Mouse (Mus musculus) ES-E14 (cell line): Measurements from ENCODE around the gene Cd300a. TPM values are rescaled to one million over a fixed set of nuclear protein-coding genes. Genes with fewer than 3 reads are reported as not detected.
A peak's percentile ranks its signal among the peaks of the same experiment; 100 is the strongest.
"Not testable (repeated sequence)": the region's sequence is repeated elsewhere in the genome, so short reads cannot be mapped to it uniquely, and the experiment has no call there.

ENCODE experiments used
- DNase-seq: peaks from one replicate; pipeline ENCODE4 v3.0.0-alpha.2; 2013; ENCODE audit warnings: low read depth, low spot score
- H3K27ac ChIP-seq: 2 replicates; pipeline ENCODE4 v1.5.1; 2012; ENCODE audit warnings: low read depth, mild to moderate bottlenecking, low read length, moderate library complexity, mixed read lengths; ENCODE audit not compliant: poor library complexity, insufficient read depth, severe bottlenecking
- H3K36me3 ChIP-seq: 2 replicates; pipeline ENCODE4 v1.6.1; 2012; ENCODE audit warnings: mild to moderate bottlenecking, low read length, moderate library complexity, mixed read lengths; ENCODE audit not compliant: control insufficient read depth, poor library complexity, insufficient read depth, severe bottlenecking
- H3K4me1 ChIP-seq, 2 experiments: fragments of 150-350 bp in 1 of 2; sonication (generic) in 1 of 2; 2 replicates each; pipeline ENCODE4 v1.6.1; 2012; ENCODE audit warnings: low read length in 2 of 2, mild to moderate bottlenecking in 1 of 2, mixed read lengths in 1 of 2; ENCODE audit not compliant: control insufficient read depth in 2 of 2, insufficient read depth in 2 of 2, poor library complexity in 1 of 2
- H3K4me3 ChIP-seq, 2 experiments: fragments of 150-350 bp in 1 of 2; sonication (generic) in 1 of 2; 2 replicates each; pipeline ENCODE4 v1.5.1; 2012; ENCODE audit warnings: low read length in 2 of 2, low read depth in 1 of 2, mild to moderate bottlenecking in 1 of 2, mixed read lengths in 1 of 2; ENCODE audit not compliant: insufficient read depth in 1 of 2, poor library complexity in 1 of 2, severe bottlenecking in 1 of 2
- H3K9ac ChIP-seq: 2 replicates; pipeline ENCODE4 v1.6.1; 2012; ENCODE audit warnings: low read depth, mild to moderate bottlenecking, low read length, mixed read lengths; ENCODE audit not compliant: poor library complexity, insufficient read depth, severe bottlenecking
- H3K9me3 ChIP-seq: fragments of 150-350 bp; sonication (generic); 2 replicates; pipeline ENCODE4 v1.6.1; 2012; ENCODE audit warnings: low read depth, mild to moderate bottlenecking, low read length; ENCODE audit not compliant: control insufficient read depth, insufficient read depth
- CHD2 ChIP-seq: IDR thresholded peaks from 2 replicates; pipeline ENCODE4 v1.6.1; 2014; ENCODE audit warnings: mild to moderate bottlenecking, low read depth, low read length, inconsistent platforms
- HCFC1 ChIP-seq: IDR thresholded peaks from 2 replicates; pipeline ENCODE4 v1.6.1; 2012; ENCODE audit warnings: low read length, inconsistent platforms, borderline replicate concordance; ENCODE audit not compliant: insufficient read depth
- MAFK ChIP-seq: IDR thresholded peaks from 2 replicates; pipeline ENCODE4 v1.6.1; 2014; ENCODE audit warnings: mild to moderate bottlenecking, low read depth, low read length, inconsistent platforms; ENCODE audit not compliant: insufficient read depth
- ZC3H11A ChIP-seq: IDR thresholded peaks from 2 replicates; pipeline ENCODE4 v1.6.1; 2012; ENCODE audit warnings: low read depth, mild to moderate bottlenecking, inconsistent platforms, low read length, borderline replicate concordance
- ZNF384 ChIP-seq: IDR thresholded peaks from 2 replicates; pipeline ENCODE4 v1.6.1; 2012; ENCODE audit warnings: low read depth, low read length, inconsistent platforms
- in situ Hi-C, 2 experiments: fragments of 600-800 bp; cut with MboI; formaldehyde crosslinking; loops; one replicate each; pipeline ENCODE4 v1.15.1; 2025; ENCODE audit warnings: low sequenced_read_pairs in 2 of 2, inconsistent platforms in 1 of 2; ENCODE audit not compliant: unreplicated experiment in 2 of 2
- total RNA-seq: library from RNA; depleted of rRNA; stranded (reverse); fragments of 300-350 nt; gene quantifications from 2 replicates; pipeline ENCODE4 v1.2.3, GENCODE M21; 2012

Cd300a gene
- total RNA-seq, 1 experiment, result 0.22 TPM

GRCm38 (mm10) chr11:114908086-114908485 is 18.2 kb downstream of the Cd300a start:
- Histone ChIP-seq H3K4me3 (no peak overlapping the region), H3K9me3 (no peaks in the 10 kb centered on the region), H3K36me3 (no peaks in the 10 kb centered on the region), H3K27ac (no peak overlapping the region), H3K9ac (no peak overlapping the region), H3K4me1 (no peaks in the 10 kb centered on the region)
- in situ Hi-C loops, result loop anchor here in 1 of 2 experiments (25.0 kb wide), 1 partner anchor 171 kb away; the partner anchor contains the start of gene Dnaic2
- TF ChIP-seq HCFC1 (no peak), MAFK (no peak), CHD2 (no peak)
- no peak for DNase-seq

- H3K36me3 ChIP-seq, H3K9me3 ChIP-seq, H3K9ac ChIP-seq, H3K4me1 ChIP-seq, H3K27ac ChIP-seq, H3K4me3 ChIP-seq: not testable (repeated sequence)
- peak; percentile 4 for DNase-seq
- in situ Hi-C loops, result loop anchor here in 1 of 2 experiments (25.0 kb wide), 1 partner anchor 172 kb away; the partner anchor contains the start of gene Dnaic2
These were observed 19.7 kb downstream of the Cd300a start for GRCm38 (mm10) chr11:114909538-114909937.

- Histone ChIP-seq H3K4me3 (no peak overlapping the region), H3K27ac (no peak overlapping the region), H3K36me3 (no peaks in the 10 kb centered on the region), H3K9ac (no peak overlapping the region), H3K4me1 (no peaks in the 10 kb centered on the region), H3K9me3 (no peaks in the 10 kb centered on the region)
- peak; percentile 52 for DNase-seq
- in situ Hi-C loops, result loop anchor here (5.0 to 25.0 kb wide), 2 partner anchors 96 to 176 kb away; partner anchors contain the start of gene Dnaic2 (in 1 of the 2)
- TF ChIP-seq ZC3H11A (peak; percentile 98), CHD2 (no peak)
These were observed 23.0 kb downstream of the Cd300a start for GRCm38 (mm10) chr11:114912847-114913246.

- H3K36me3 ChIP-seq, result no peaks in the 10 kb centered on the region
- no peaks in the 10 kb centered on the region for H3K4me1 ChIP-seq
- H3K9me3 ChIP-seq, result no peaks in the 10 kb centered on the region
- DNase-seq, result no peak
- no peak overlapping the region for H3K4me3 ChIP-seq
- in situ Hi-C loops, result loop anchor here (5.0 to 25.0 kb wide), 2 partner anchors 98 to 178 kb away; partner anchors contain the start of gene Dnaic2 (in 1 of the 2)
- TF ChIP-seq CHD2 (no peak), ZNF384 (no peak), MAFK (no peak), ZC3H11A (no peak), HCFC1 (no peak)
- H3K9ac ChIP-seq, result no peak overlapping the region
- H3K27ac ChIP-seq, result no peak overlapping the region
These were observed 25.1 kb downstream of the Cd300a start for GRCm38 (mm10) chr11:114914978-114915377.

GRCm38 (mm10) chr11:114917120-114917519 is 27.3 kb downstream of the Cd300a start:
- Histone ChIP-seq H3K27ac (no peak overlapping the region), H3K4me3 (no peak overlapping the region), H3K9ac (no peak overlapping the region), H3K36me3 (no peaks in the 10 kb centered on the region), H3K4me1 (no peaks in the 10 kb centered on the region), H3K9me3 (no peaks in the 10 kb centered on the region)
- TF ChIP-seq ZNF384 (no peak), ZC3H11A (no peak), MAFK (no peak), CHD2 (no peak), HCFC1 (no peak)
- DNase-seq, result no peak
- in situ Hi-C loops, result loop anchor here in 1 of 2 experiments (25.0 kb wide), 1 partner anchor 180 kb away; the partner anchor contains the start of gene Dnaic2
